18 mouse cellular contexts compared by ENCODE assay signal in the genomic region with DNA sequence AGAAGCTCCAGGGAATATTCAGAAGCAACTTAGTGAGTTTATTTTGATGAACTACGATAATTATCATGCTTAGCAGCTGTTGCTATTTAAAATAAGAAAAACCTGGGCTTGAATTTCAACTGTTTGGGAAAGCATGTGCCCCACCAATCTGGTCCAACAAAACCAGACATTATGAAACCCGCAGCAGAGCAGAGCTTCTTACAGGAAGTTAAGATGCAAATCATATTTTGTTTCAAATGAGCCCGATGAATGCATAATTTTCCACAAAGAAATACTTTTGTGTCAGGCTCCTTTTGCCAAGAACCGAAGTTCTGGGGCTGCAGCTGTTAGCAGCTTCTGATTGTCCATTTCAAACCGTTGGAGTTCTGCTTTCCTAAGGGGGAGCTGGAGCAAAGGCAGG.
DNase-seq lines count a peak whose midpoint lies in the region; ATAC-seq and TF ChIP-seq lines count a peak whose summit lies in the region.
"Had no signal": no experiment of that assay in that cellular context is flagged by ENCODE, and none has a peak within 500 bp of the region (broad histone marks: within the 10 kb centered on the region; RNA-seq: fewer than 3 reads in every experiment).

No protein-coding gene starts in this region.

- TF ChIP-seq CTCF in forebrain, postnatal 0 days (IDR thresholded peaks at IDR 0.05; ENCODE audit: low read depth) = no peak

- DNase-seq in forebrain, postnatal 0 days = peak; percentile 75
- no peak for DNase-seq in forebrain, embryonic 14.5 days (ENCODE audit: low spot score)
- peak; percentile 23 to 38 for DNase-seq in right cerebral cortex, adult 2 months (ENCODE audit: low spot score in 2 of 2)
- no peak for DNase-seq in right cerebral cortex, postnatal 4 days
- peak; percentile 38 to 42 for DNase-seq in layer of hippocampus, postnatal 36 days
- no peak for DNase-seq in ovary, postnatal 10 days (ENCODE audit: low spot score)
- DNase-seq in Muller cell, postnatal 12 days (ENCODE audit: inconsistent ontology term) = no peak
- DNase-seq: cerebellum, adult 2 months; heart, adult 18-20 months; lung, adult 2 months had no signal

- no peaks in the 10 kb centered on the region for H3K36me3 ChIP-seq in forebrain, postnatal 0 days (ENCODE audit: insufficient read depth)
- H3K36me3 ChIP-seq in forebrain, embryonic 14.5 days (ENCODE audit: control insufficient read depth, insufficient read depth, low read length) = no peaks in the 10 kb centered on the region
- H3K36me3 ChIP-seq: hindbrain, embryonic 13.5 days; intestine, embryonic 15.5 days had no signal

- H3K4me1 ChIP-seq in forebrain, postnatal 0 days (ENCODE audit: insufficient read depth) = no peaks in the 10 kb centered on the region
- H3K4me1 ChIP-seq in forebrain, embryonic 14.5 days (ENCODE audit: control insufficient read depth, insufficient read depth, low read length) = no peaks in the 10 kb centered on the region
- H3K4me1 ChIP-seq: hindbrain, embryonic 13.5 days; intestine, embryonic 15.5 days; megakaryocyte, embryonic 14.5 days had no signal

- no peaks in the 10 kb centered on the region for H3K9me3 ChIP-seq in forebrain, postnatal 0 days (ENCODE audit: low read length)
- no peaks in the 10 kb centered on the region for H3K9me3 ChIP-seq in forebrain, embryonic 14.5 days (replicated peaks; ENCODE audit: control insufficient read depth, low read length)
- H3K9me3 ChIP-seq: hindbrain, embryonic 13.5 days; intestine, embryonic 15.5 days had no signal

- WGBS in forebrain, postnatal 0 days = 38% methylated on average over 5 of the region's 5 CpGs
- 74% methylated on average over 5 of the region's 5 CpGs for WGBS in forebrain, embryonic 14.5 days

- no peak overlapping the region for H3K9ac ChIP-seq in forebrain, postnatal 0 days
- H3K9ac ChIP-seq in forebrain, embryonic 14.5 days (ENCODE audit: low read length) = no peak overlapping the region
- H3K9ac ChIP-seq: hindbrain, embryonic 13.5 days; intestine, embryonic 15.5 days had no signal

- peak; percentile 86 for ATAC-seq in forebrain, postnatal 0 days
- no peak for ATAC-seq in forebrain, embryonic 14.5 days
- no peak for ATAC-seq in erythroid progenitor cell, adult 5-6 weeks (replicated peaks; ENCODE audit: low FRiP score, poor library complexity, severe bottlenecking)
- ATAC-seq: intestine, embryonic 15.5 days; midbrain, embryonic 16.5 days; Patski had no signal

- no peaks in the 10 kb centered on the region for H3K27me3 ChIP-seq in forebrain, postnatal 0 days (ENCODE audit: insufficient read depth, low read length)
- no peaks in the 10 kb centered on the region for H3K27me3 ChIP-seq in forebrain, embryonic 14.5 days (replicated peaks; ENCODE audit: control insufficient read depth, insufficient read depth, low read length)
- H3K27me3 ChIP-seq: hindbrain, embryonic 13.5 days; intestine, embryonic 15.5 days had no signal

- H3K4me3 ChIP-seq in forebrain, postnatal 0 days (ENCODE audit: low read depth, low read length) = no peak overlapping the region
- H3K4me3 ChIP-seq in forebrain, embryonic 14.5 days (ENCODE audit: low read depth, low read length) = no peak overlapping the region
- H3K4me3 ChIP-seq: erythroblast, embryonic 14.5 days; hindbrain, embryonic 13.5 days; intestine, embryonic 15.5 days; megakaryocyte, embryonic 14.5 days had no signal

- peak overlapping the region; percentile 52 for H3K27ac ChIP-seq in forebrain, postnatal 0 days (ENCODE audit: low read depth, low read length)
- H3K27ac ChIP-seq in forebrain, embryonic 14.5 days (ENCODE audit: low read depth, low read length) = no peak overlapping the region
- H3K27ac ChIP-seq: hindbrain, embryonic 13.5 days; intestine, embryonic 15.5 days; kidney, postnatal 0 days had no signal

- H3K4me2 ChIP-seq in forebrain, postnatal 0 days (ENCODE audit: low read depth) = no peak overlapping the region
- H3K4me2 ChIP-seq in forebrain, embryonic 14.5 days (ENCODE audit: low read length) = no peak overlapping the region
- H3K4me2 ChIP-seq: hindbrain, embryonic 13.5 days; intestine, embryonic 15.5 days had no signal

Comparison
In these comparisons a context has a peak if more than half of its experiments do, and no peak if none do; other contexts are left out.
1. DNase-seq: peak in forebrain, postnatal 0 days (single experiment), right cerebral cortex, adult 2 months (2 of 2) and layer of hippocampus, postnatal 36 days (2 of 2); none in forebrain, embryonic 14.5 days (single experiment), right cerebral cortex, postnatal 4 days (single experiment), ovary, postnatal 10 days (single experiment) and Muller cell, postnatal 12 days (single experiment).